Mouse (Mus musculus) forelimb bud, embryonic 11.5 days (tissue): Measurements from ENCODE around the gene Cd177.
"Not testable (repeated sequence)": the region's sequence is repeated elsewhere in the genome, so short reads cannot be mapped to it uniquely, and the experiment has no call there.

Experiments
- DNase-seq: peaks from one replicate; pipeline ENCODE4 v3.0.0-alpha.2; 2012; ENCODE audit warnings: low read depth, low spot score

Cd177 gene

GRCm38 (mm10) chr7:24760211-24760610, at the start of gene Cd177:
Gene Cd177, minus strand, starts transcription at chr7:24760311.
- DNase-seq = no peak

- no peak for DNase-seq
These were observed 48.9 kb upstream of the Cd177 start for GRCm38 (mm10) chr7:24809041-24809440.

- no peak for DNase-seq
These were observed 44.7 kb upstream of the Cd177 start for GRCm38 (mm10) chr7:24804826-24805225.

GRCm38 (mm10) chr7:24802149-24802767, 42.1 kb upstream of the Cd177 start:
- DNase-seq = no peak

- no peak for DNase-seq
These were observed 37.8 kb upstream of the Cd177 start for GRCm38 (mm10) chr7:24797918-24798317.

- not testable (repeated sequence) for DNase-seq
These were observed 16.8 kb upstream of the Cd177 start, which contains the start of gene Ceacam10 for GRCm38 (mm10) chr7:24776918-24777317. Gene Ceacam10, plus strand, starts transcription at chr7:24777206.

- no peak for DNase-seq
These were observed 16.0 kb upstream of the Cd177 start for GRCm38 (mm10) chr7:24776145-24776544.

GRCm38 (mm10) chr7:24773942-24774535, 13.9 kb upstream of the Cd177 start:
- DNase-seq = no peak

- no peak for DNase-seq
These were observed 11.2 kb upstream of the Cd177 start for GRCm38 (mm10) chr7:24771361-24771760.

- no peak for DNase-seq
These were observed 2.5 kb upstream of the Cd177 start for GRCm38 (mm10) chr7:24762574-24762973.

GRCm38 (mm10) chr7:24761161-24761560, 1.1 kb upstream of the Cd177 start:
- no peak for DNase-seq

- no peak for DNase-seq
These were observed 1.6 kb downstream of the Cd177 start for GRCm38 (mm10) chr7:24758520-24758919.

GRCm38 (mm10) chr7:24753476-24753875, 6.6 kb downstream of the Cd177 start:
- DNase-seq = no peak

GRCm38 (mm10) chr7:24751610-24752009, 8.5 kb downstream of the Cd177 start:
- no peak for DNase-seq

GRCm38 (mm10) chr7:24750695-24751094, 9.4 kb downstream of the Cd177 start:
- DNase-seq = no peak

- DNase-seq = peak; percentile 16
These were observed 24.0 kb downstream of the Cd177 start for GRCm38 (mm10) chr7:24735970-24736670.

- DNase-seq = not testable (repeated sequence)
These were observed 33.3 kb downstream of the Cd177 start, which contains the start of gene Gm4763 for GRCm38 (mm10) chr7:24726808-24727207. Gene Gm4763, minus strand, starts transcription at chr7:24726908.

- DNase-seq = no peak
These were observed 45.1 kb downstream of the Cd177 start for GRCm38 (mm10) chr7:24715039-24715438.

- DNase-seq = no peak
These were observed 51.2 kb downstream of the Cd177 start, which contains the start of gene BC049730 for GRCm38 (mm10) chr7:24708832-24709292. Gene BC049730, plus strand, starts transcription at chr7:24709242.

- DNase-seq = not testable (repeated sequence)
These were observed 57.3 kb downstream of the Cd177 start for GRCm38 (mm10) chr7:24702841-24703240.

GRCm38 (mm10) chr7:24697891-24698290, 62.2 kb downstream of the Cd177 start:
- DNase-seq = not testable (repeated sequence)
